Mouse (Mus musculus): Measurements from ENCODE around the gene Acot7.
A peak's percentile ranks its signal among the peaks of the same experiment; 100 is the strongest.

The Acot7 gene

GRCm38 (mm10) chr4:152303172-152303571 is 125.2 kb downstream of the Acot7 start:
- DNase-seq, result no peak

GRCm38 (mm10) chr4:152304685-152305084 is 126.8 kb downstream of the Acot7 start:
- no peak for DNase-seq

GRCm38 (mm10) chr4:152305991-152306390 is 128.1 kb downstream of the Acot7 start:
- DNase-seq, result no peak

GRCm38 (mm10) chr4:152307542-152307941 is 129.6 kb downstream of the Acot7 start:
- DNase-seq, result no peak

GRCm38 (mm10) chr4:152312186-152312585 is 134.3 kb downstream of the Acot7 start:
- no peak for DNase-seq

GRCm38 (mm10) chr4:152313211-152313632 is 135.3 kb downstream of the Acot7 start:
- no peak for DNase-seq

GRCm38 (mm10) chr4:152313934-152314333 is 136.0 kb downstream of the Acot7 start:
- no peak for DNase-seq

- DNase-seq, result no peak
These were observed 137.7 kb downstream of the Acot7 start for GRCm38 (mm10) chr4:152315498-152316213.

- DNase-seq, result no peak
These were observed 139.7 kb downstream of the Acot7 start for GRCm38 (mm10) chr4:152317631-152318033.

- DNase-seq, result peak; percentile 32 to 69
These were observed 140.7 kb downstream of the Acot7 start, which contains the start of gene Rnf207 for GRCm38 (mm10) chr4:152318517-152319234. TSS of gene Rnf207 (minus strand) at chr4:152318993.
